Mouse (Mus musculus) cerebellum, postnatal 14 days (tissue): Measurements from ENCODE around the gene Eme2.

ENCODE experiments used
- DNase-seq, 2 experiments: peaks; one replicate each; pipeline ENCODE4 v3.0.0; 2021; ENCODE audit warnings: mixed read lengths in 2 of 2

Gene Eme2

DNA sequence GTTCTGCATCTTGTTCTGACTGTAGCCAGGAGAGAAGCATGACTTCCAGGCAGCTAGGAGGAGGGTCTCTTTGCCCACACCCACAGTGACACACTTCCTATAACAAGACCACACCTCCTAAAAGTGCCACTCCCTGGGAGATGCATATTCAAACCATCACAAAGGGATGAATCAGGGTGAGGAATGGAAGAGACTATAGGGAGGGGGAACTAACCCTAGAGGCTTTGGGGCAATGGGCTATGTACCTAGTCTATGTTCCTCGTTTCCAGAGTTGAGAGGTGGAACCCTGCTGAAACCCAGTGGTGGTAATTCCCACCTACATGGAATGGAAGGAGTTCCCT is 20.5 kb downstream of the Eme2 start:
- DNase-seq: no peak

DNA sequence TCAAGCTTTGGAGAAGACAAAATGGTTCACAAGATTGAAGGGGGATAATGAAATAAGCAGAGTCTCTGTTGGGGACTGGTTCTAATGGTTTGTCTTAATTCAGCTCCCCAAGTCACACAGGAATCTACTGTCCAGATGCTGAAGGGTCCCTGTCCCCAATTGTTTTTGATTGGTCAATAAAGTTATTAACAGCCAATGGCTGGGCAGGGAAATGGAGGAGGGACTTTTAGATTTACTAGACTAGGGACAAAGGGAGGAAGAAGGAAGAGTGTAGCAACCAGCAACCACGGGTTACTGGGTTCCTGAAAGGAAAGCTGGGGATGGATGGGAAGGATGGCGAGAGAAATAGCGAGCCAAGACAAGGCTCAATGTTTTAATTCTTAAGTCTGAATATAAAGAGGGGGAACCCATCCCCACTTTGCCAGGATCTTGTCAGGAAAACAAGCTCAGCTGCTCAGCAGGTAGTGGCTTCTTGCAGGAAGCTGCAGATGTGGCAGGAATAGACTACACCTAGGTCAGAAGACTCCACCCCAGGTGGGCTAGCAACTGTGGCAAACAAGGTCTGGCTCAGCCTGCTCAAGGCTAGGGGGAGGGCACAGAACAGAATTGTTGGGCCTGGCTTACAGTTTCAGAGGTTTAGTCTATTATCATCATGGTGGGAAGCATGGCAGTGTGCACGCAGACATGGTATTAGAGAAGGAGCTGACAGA is 21.0 kb downstream of the Eme2 start:
- DNase-seq: no peak

DNA sequence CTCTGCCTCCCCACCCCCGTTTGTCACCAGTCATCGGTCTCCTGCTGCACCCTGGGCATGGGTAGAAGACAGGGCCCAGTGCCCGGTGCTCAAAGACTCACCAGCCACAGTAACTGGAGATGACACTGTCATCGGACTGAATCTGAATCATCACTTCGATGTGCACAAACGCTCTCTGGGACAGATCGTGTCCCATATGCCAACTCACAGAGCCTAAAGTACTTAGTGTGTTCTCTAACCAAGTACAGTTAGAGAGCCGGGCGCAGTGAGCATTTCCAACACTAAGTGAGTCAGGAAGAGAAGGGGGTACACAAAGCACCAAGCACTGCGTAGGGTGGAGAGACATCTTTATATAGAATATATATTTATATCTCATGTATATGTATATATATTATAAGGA is 27.0 kb downstream of the Eme2 start:
- DNase-seq: no peak

DNA sequence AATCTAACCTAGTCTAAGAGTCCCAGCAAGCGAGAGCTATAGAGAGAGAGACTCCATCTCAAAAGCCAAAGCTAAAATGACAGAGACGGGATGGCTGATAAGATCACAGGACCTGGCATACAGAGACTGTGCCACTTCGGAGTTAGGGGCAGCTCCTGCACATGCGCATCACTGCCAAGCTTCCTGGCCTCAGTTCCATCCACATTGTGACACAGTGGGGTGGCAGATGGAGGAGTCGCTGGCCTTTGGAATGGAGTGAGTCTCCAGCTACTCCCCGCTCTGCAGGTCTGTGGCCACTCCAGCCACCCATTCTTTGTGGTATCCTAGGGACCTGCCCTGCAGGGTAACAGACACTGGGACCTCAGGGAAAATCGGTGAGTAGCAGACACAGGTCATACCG is 29.1 kb downstream of the Eme2 start, which contains the start of gene Igfals:
Igfals (plus strand) TSS at position 222 of the 400 bp plus-strand sequence.
- peak; percentile 90 to 91 for DNase-seq

DNA sequence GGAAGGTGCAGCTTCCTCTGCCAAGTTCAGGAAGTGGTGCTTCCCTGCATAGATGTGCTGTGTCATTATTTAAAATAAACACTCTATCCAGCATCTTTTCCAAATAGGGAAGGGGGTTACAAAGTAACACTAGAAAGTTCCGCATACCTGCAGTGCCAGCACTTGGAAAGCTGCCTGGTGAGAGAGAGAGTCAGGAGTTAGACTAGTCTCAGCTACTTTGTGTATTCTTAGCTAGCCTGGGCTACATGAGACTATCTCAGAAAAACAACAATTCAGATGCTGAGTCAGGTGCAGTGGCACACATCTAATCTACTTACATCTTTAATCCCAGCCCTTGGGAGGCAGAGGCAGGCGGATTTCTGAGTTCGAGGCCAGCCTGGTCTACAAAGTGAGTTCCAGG is 33.1 kb downstream of the Eme2 start:
- no peak for DNase-seq

DNA sequence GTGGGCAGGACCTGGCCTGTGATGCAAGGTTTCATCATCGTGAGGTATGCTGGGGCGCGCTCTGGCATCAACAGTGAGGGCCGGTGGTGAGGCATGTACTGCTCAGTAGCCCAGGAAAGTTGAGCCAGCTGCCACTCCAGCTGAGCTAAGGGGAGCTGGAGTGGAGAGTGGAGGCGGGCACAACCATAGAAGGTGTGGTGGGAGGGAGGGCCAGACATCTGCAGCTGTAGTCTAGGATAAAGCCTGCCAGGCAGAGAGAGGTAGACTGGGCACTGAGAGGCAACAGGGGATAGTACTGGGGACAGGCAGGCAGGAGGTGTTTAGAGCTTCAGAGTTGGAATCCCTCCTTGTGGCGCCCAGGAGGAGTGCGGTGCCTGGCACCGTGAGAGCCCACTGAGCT is 34.8 kb downstream of the Eme2 start:
- DNase-seq: no peak

DNA sequence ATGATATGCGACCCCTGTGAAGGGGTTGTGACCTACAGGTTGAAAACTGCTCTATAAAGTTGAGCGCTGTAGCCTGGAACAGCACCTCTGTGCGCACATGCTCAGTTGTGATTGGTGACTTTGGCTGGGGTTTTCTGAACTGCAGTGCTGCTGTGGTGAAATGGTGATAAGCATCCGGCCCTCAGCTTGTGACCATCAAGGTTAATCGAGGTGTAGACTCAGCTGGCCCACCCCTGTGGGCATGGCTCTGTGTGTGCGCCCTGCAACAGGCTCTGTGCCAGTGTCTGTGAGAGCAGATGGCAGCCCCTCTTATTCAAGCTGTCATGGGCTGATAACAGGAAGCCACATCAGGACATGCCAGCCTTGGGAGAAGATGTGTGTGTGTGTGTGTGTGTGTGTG is 35.9 kb downstream of the Eme2 start:
- DNase-seq: peak; percentile 78 to 79

DNA sequence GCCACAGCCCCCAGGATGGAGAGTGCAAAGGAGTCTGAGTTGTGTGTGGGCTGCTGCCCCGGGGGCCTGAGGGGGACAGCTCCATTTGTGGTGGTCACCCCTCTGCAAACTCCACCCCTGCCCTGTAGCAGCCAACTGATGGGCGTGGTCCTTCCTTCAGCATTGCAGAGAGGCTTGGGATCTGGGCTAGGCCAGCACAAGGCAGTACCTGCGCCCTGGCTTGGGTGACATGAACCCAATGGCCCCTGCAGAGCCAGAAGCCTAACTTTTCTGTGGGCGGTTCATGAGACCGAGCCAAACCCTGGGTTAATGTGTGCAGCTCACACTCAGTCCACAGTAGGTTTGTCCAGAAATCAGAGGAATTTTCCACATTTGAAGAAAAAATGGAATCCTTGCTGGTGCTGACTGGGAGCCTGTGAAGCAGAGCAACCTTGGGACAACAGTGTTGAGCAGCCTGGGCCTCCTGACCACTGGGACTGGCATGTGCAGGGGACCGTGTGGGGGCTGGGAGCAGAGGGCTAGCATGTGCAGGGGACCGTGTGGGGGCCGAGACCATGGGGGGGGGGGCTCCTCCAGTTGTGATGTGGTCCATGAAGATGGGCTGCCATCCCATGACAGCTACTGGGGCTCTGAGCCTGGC is 36.9 kb downstream of the Eme2 start:
- peak in 1 of 2 experiments; percentile 16 for DNase-seq

DNA sequence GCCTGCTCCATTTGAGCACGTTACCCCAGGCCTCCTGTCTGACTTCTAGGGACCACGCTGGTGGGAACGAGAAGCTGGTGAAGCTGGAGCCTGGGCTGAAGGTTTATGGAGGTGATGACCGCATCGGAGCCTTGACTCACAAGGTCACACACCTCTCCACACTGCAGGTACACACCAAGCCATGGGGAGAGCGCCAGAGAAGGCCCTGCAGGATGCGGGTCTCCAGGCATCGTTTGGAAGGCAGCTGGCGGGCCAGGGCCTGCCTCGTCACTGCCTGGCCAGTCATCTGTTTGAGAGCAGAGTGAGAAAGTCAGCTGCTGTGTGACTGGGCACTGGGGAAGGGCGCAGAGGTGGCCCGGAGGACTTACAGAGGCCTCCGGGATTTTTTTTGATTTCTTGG is 38.3 kb downstream of the Eme2 start:
- DNase-seq: no peak

DNA sequence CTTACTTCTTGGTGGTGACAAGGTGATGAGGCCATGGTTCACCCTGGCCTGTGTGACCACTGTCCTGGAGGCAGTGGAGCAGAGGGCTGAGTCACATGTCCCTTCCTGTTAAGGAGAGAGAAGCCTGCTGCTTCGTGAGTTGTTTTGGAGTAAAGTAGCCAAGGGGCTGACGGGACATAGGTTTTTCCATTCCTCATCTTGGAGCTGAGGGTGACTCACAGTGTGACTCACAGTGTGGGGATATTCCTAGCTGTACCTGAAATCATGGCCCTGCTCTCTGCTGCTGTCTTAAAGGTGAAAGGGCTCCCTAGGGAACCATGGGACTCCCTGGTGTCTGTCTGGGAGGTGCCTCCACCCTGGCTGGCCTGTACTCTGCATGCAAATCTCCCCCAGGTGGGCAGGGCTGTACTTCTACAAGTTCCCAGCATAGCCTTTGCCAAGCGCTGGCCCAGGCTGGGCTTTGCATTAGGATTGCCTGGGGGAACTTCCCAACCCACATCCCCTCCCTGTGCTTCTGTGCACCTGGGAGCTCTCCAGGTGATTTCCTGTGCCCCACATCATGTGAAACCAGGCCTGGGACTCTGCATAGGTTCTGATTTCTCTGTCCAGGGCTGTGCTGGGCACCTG is 38.9 kb downstream of the Eme2 start:
- no peak for DNase-seq

DNA sequence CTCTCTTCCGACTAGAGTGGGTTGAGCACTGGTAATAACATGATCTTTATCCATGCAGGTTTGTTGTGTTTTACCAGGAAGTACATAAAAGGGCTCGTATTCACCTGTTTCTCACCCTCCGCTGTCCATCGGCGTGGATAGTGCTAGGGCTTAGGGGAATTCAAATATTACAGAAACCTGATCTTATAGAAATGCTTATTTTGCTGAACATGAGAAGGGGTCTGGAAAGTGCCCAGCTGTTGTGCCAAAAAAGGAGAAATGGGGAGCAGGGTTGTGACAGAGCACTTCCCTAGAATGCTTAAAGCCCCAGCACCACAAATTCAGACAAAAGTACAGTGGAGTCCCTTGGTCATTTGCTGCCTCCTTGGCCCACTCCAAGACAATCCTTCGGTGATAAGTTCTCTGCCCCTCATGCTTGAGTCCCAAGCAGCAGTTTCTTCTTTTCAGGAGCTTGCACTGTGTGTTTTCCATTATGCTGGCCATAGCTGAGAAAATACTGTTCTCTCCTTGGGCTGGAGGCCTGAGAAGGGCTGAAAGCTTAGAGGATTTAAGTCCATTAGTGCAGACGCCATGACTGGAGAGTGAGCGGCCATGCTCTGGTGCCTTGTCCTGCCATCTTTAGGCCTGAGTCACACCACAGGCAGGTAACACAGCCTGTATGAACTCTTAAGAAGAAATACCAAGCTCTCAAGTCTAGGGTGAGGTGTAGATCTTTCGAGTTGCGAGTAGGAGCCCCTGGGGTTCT is 43.3 kb downstream of the Eme2 start:
- peak in 1 of 2 experiments; percentile 8 for DNase-seq

DNA sequence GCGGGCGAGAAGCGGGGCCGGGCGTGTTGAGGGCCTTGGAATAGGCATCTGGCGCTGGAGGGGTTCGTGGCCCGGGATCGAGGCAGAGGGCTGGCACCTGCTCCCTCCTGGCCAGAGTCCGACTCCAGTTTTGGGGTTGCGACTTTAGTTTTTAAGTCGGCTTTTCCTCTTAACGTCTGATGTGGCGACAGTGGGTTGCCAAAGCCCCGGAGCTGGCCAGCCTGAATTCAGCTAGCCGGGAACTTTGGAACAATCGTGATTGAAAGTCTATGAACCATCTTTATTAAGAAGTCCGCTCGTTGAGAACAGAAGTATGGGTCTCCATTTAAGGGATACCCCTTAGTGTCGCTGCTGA is 44.1 kb downstream of the Eme2 start:
- no peak for DNase-seq

DNA sequence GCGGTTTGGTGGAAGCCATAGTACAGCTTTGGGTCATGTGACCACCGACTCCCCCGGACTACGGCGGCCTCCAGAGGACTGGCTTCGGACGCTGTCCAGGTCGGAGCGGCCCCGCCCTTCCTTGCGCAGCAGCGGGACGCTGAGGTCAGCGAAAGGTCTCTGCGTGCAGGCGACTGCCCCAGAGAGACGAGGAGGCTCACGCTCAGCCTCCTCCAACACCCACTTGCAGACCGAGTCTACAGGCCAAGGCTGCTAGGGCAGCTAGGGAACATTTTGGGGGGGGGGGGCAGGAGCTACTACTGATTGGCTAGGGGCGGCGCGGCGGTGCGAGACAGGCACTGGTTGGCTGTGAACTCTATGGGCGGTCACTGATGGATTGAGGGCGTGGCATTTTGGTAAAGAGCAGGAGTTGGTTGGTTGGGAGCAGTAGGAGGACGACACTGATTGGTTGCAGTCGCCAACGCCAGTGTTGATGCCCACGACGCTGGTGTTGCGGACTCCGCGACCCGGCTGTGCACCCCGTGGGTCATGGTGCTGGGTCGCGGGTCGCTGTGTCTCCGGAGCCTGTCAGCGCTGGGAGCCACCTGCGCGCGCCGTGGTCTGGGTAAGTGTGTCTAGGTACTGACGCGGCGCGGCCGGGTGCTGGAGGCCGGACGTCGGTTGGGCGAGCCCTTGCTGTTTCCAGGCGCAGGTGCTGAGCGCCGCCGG is 44.7 kb downstream of the Eme2 start, which contains the start of gene Fahd1:
Fahd1 (minus strand) TSS at position 300 of the 708 bp plus-strand sequence.
- peak; percentile 95 to 96 for DNase-seq

DNA sequence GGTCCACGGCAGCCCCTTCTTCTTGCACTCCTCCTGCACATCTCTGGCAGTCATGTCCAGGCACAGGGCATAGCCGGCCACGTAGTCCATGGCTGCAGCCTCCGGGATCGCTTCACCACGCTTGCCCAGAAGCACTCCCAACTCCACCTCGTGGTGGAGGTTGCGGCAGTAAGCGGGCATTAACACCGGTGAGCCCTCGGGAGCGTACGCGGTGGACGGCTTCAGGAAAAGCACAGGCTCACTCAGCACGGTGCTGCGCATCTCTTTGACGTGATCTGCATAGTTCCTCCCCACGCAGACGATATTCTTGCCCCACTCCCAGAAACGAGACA is 45.2 kb downstream of the Eme2 start:
- no peak for DNase-seq

DNA sequence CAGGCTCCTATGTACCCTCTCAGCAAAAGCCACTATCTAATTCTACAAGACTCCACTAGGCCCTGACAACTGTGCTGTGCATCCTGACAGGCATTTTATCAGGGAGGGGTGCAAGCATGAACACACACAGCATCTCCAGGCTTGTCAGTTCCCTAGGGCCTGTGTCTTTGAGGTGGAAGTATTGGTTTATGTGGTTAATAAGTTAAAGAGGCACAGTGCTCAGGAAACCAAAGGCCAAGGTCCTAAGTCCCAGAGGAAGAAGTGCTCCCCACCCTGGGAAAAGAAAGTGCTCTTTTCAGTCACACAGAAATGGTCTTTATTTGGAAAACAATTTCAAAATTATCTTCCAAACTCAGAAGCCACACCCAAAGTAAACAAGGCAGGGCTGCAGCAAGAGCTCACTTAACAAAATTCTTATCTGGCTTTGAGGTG is 46.3 kb downstream of the Eme2 start:
- DNase-seq: no peak

DNA sequence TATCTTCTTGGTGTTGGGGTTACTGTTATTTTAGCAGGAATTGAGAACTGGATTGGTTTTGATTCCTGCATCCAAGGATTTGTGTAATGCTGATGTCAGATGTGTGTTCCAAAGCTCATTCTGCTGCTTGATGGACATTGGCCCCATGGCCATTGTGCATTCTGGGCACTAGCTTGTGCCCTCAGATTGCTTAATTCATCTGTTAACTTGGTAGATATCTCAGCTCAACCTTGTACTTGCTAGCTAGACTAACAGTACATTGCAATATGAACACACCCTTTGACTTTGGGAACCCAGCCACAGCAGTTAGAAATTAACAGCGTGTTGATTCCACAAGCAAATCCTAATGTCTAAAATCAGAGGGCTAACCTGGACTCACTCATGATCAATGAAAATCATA is 47.5 kb downstream of the Eme2 start:
- no peak for DNase-seq

DNA sequence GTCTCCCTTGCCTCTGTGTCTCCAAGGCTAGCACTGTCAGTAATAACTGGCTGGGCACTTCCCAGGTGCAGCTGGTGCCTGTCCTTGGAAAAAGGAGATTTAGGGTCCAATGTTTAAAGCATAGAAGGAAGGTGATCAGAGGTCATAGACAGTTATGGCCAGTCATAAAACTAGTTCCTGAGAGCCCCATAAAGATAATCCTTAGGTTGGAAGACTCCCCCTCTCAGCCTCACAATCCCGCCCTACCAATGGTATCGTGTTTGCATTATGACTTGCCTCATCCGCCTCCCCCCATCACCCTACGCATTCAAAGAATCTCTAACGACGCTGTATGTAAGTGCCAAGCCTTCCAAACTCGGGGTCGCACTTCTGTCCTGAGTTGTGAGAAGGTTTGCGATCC is 50.4 kb downstream of the Eme2 start:
- no peak for DNase-seq

DNA sequence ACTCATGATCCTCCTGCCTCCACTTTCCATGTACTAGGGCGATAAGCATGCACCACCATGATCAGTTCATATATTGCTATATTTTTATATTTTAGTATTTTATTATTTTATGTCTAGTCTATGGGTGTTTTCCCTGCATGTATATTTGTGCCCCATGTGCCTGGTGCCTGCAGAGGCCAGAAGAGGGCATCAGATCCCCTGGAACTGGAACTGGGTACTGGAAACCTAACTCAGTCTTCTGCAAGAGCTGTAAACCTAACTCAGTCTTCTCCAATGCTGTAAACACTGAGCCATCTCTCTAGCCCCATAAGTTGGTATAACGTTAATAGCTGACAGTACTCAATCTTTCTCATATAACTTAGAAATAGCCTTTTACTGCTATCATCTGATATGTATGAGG is 52.3 kb downstream of the Eme2 start:
- peak in 1 of 2 experiments; percentile 18 for DNase-seq

DNA sequence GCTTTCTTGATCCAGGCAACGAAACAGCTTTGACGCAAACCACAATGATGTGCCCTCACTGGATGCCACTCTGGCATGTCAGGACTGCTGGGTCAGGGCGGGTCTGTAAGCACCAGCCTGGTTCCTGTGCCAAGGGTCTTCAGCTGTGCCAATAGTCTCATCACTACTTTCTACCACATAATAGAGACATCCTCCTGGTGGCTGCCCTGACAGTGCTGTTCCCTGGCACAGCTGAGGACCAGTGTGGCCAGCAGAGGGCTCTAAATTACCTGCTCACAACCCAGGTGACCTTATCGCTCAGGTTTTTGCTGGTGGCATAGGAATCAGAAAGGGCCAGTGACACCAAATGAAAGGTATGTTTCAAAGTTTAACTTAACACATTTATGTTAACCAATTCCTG is 53.8 kb downstream of the Eme2 start:
- DNase-seq: peak; percentile 72 to 73

DNA sequence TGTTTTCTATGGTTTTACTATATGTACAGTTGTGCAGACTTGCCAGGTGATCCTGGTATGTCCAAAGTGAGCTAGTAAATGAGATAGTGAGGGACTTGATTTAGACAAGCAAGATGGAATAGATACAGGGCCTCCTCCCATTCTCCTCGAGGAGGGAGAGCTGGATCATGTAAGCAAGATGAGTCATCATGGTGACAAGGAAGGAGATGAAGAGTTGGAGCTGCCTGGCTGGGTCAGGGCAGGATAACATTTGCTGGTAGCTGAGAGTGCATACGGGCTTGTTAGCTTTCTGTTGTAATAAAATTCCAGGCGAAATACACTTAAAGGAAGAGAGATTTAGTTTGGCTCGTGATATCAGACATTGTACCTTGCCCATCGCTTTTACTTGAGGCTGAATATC is 54.5 kb downstream of the Eme2 start:
- no peak for DNase-seq

DNA sequence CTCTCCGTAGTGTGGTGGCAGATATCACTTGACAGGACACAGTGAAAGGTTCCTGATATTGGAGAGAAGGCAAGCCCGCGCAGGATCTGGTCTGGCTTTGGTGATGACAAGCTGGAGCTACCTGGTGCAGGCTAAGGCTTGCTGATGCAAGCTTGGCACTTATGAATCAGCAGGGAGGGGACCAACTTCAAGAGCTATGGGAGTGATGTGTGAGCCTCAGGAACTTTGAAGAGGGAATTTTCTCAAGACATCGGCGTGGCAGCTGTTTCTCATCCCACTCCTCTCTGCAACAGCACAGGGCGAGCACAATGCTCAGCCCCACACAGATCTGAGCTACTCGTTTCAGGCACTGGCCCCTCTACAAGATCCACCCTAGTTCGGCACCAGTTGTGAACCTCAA is 55.0 kb downstream of the Eme2 start, which contains the start of gene Hagh:
Hagh (plus strand) TSS at position 302 of the 400 bp plus-strand sequence.
- no peak for DNase-seq
